Mouse (Mus musculus) MN1 (cell line): ENCODE measurements around the gene Cdh6.
A peak's percentile ranks its signal among the peaks of the same experiment; 100 is the strongest.

Source experiments
- DNase-seq: peaks from one replicate; pipeline ENCODE4 v3.0.0-alpha.2; 2016; ENCODE audit warnings: low spot score

The Cdh6 gene

DNA sequence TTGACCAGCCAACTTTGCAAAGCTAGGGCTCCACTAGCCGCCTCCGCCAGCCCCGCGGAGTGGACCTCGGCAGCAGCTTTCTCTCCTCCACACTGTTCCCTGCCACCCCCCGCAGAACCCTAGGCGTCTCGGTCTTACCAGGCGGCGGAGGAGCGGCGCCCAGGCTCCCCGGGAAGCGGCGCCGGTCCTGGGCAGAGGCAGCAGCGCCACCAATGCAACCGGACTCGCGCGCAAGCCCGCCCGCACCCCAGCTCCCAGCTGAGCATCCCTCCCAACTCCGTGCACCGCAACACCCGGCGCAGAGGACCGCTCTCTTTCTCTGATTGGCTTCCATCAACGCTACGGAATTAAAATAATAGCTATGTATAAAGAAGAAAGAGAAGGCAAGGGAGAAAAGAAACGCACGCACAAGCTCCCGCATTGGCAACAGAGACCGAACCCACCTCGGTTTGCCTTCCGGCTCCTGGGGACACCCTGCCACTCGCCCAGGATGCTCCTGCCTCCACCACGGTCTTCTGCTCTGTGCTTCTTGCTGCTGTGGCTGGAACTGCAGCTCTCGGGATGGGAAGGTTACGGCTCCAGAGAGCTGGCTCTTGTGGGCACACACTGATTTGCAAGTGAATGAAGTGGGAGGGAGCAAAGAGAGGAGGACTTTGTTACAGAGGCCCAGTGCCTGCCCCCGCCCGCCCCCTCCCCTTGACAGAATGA, at the start of gene Cdh6:
Gene Cdh6 (minus strand): TSS at position 605 of the 708 bp plus-strand sequence.
- peak; percentile 71 for DNase-seq

DNA sequence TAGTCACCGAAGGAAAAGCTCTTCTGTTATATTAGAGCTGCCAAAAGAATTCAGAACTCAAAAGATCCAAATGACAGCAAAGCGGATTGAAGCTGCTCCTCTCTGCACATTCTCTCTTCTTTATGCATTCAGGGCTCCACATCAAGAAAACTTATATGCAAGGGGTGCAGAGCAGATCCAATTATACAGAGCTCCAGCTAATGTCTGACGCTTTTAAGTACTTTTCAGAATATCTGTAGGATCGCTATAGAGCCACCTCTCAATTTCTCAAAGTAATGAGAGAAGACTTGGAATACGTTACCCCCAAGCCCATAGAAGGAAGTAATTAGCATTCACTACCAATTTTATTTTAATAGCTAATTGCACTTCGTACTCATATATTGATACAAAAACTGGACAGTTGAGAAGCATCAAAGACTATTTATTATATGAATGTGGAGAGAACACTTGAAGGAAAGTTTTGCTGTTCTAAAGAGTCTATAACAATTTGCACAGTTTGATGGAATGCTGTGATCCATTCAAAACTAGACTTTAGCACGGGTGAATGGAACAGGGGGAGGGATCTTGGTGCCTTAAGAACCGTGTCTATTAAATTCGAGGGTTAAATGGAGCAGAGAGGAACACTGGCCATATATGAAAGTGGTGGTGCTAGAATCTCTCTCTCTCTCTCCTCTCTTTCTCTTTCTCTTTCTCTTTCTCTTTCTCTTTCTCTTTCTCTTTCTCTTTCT, 46.4 kb upstream of the Cdh6 start:
- DNase-seq: no peak

DNA sequence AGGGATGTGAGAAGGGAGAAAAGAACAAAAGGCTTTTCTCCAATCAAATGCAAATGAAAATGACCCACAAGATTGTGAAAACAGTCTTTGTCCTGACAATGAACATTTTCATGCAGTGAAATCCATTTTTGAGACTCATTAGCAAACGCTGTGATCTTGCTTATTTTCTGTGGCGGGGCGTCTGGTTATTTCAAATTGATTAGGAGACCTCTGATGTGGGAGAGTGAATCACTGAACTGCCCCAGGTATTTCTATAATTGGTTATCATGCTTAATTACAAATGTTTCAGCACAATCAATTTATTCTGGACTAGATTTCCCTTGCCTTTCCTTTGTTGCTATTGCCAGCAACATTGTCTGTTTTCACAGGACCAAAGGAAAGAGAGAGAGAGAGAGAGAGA, 44.3 kb upstream of the Cdh6 start:
- DNase-seq: no peak

DNA sequence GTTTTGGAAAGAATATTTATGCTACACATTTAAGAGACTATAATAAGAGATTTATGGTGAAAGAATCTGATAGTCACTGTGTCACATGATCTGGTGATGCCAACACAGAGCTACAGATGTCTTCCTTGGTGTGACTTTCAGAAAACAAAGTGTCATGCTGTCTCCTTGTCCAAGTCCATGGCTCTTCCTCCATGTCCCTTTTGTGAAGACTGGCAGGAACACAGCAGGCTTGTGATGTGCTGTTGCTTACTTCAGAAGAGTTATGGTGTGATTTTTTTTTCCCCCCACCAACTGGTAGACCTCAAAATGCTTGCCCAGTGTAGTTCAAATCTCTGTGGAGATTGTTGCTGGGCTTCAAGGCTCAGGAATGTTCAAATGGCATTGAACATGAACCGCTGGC, 43.7 kb upstream of the Cdh6 start:
- DNase-seq: no peak

DNA sequence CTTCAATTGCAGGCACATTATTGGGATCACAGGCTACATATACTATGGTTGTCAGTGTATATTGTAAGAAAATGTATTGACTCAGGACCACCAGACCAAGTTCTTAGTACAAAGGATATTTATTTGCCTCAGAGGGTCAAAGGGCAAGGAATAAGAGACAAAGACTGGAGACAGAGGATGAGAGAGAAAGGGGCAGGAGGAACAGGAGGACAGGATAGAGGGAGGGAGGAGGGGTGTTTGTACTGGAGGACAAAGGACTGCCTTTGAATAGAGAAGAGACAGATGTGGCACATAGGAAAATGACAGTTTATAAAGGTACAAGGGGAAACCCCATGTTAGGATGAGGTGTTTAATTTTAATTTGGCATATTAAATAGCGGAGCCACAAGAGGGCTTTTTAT, 39.5 kb upstream of the Cdh6 start:
- no peak for DNase-seq

DNA sequence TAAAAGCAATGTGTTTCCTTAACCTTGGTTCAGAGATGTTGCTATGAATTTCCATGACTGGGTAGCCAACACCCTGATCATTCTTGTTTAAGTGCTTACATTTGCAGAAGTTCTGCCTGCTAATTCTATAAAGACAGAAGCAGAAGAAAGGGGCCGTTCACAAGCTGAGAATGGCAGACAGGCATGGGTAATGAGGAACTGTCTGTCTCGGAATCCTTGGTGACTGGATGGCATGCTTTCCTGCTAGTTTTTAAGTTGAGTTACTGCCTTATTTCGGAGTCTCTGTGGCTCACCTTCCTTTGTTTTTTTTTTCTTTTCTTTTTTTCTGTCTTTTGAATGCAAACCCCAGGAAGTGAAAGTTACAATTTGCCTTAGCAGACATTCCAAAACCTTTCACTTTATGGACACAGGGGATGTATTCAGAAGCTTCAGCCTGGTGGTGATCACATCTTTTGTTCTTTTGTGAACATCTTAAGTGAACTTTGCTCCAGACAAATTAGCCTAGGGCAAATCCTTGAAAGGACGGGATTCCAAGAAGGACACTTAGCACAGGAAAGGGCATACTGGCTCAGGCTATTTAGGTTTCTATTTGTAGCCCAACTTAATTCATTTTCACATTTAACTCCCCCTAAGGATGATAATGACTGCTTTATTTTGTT, 38.7 kb upstream of the Cdh6 start:
- no peak for DNase-seq

DNA sequence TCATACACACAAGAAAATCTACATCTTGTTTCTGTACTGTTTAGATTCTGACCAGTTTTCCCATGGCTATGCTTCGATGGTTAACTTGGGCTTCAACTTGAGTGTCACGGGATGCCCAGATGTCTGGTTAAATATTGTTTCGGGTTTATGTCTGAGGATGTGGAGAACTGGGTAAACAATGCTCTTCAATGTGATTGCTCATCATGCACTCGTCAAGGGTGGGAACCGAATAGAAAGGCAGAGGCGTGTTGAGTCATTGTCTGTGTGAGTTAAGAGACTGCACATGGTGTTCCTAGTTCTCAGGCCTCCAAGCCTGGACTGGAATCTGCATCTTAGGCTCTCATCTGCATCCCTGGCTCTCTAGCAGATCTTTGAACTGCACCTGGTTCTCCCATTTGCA, 36.7 kb upstream of the Cdh6 start:
- no peak for DNase-seq

DNA sequence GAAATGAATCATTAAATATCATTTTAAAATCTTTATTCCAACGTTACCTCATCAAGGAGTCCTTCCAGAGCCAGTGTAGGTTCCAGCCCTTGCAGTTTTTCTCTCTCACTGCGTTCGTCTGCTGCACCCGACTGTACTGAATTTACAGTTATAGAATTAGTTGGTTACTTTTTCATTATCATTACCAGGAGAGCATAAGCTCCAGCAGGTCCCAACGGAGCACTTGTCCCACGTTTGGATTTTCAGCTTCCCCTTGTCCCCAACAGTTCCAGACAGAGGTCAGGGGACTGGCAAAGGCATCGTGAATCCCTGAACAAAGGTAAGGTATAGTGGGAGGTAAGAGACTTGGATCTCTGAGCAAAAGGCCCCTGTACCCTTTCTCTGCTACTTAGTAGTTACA, 35.2 kb upstream of the Cdh6 start:
- no peak for DNase-seq

DNA sequence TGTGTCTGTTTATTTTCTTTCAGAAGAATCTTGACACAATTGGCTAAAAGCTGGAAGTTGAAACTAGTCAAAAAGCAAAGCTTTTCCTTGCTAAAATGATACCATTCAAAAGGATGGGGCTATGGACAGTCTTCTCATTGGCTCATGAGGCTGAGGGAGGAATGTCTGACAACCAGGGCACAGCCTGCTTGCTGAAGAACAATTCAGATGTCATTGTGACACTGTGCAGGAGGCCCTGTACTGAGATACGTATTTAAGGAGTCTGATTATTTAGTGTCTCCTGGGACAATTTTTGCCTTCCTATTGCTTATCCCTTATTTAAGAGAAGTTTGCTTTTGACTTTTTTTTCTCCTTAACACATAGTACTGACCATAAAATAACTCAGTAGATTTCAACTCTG, 22.8 kb upstream of the Cdh6 start:
- peak; percentile 36 for DNase-seq

DNA sequence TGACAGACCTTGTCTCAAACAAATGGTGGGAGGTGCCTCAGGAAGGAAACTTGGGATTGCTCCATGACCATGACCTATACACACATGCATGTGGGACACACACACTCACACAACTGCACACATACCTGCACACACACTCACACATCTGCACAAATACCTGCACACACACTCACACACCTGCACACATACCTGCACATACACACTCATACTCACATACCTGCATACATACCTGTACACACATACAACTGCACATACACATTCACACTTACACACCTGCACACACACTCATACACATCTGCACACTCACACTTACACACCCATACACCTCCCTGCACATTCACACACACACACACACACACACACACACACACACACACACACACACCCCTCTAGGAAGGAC, 20.6 kb upstream of the Cdh6 start:
- no peak for DNase-seq

DNA sequence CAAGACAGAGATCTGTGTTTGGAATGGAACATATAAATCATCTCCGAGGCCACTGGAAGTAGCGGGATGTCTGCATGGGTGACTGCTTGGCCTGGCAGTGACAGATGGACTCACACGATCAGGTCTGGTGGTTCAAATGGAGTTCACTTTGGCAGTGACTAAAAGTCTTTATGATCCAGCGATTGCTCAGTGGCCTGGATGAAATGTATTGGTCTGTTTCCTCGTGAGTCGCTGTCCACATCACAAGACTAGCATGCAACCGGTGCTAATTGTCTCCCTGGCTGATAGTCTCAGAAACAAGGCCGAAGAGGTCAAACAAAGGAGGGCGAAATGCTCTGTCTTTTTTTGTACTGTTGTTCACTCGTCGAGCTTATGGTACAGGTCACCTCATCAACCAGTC, 19.6 kb upstream of the Cdh6 start:
- no peak for DNase-seq

DNA sequence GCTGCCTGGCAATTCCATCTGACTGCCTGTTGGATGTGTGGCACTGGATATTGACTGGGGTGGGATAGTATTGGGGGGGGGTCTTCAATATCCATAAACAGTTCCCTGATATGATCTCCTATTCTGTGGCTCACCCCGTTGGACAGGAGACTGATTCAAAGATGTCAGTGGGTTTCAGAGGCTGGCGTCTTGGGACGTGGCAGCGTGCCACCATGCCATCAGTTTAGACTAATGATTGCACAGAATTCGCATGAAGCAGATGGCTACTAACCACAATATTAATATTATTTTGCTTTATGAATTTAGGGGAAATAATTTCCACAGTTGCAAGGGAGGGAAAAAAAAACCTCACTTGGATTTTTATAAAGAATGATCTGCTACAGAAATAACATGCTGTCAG, 10.2 kb upstream of the Cdh6 start:
- DNase-seq: no peak

DNA sequence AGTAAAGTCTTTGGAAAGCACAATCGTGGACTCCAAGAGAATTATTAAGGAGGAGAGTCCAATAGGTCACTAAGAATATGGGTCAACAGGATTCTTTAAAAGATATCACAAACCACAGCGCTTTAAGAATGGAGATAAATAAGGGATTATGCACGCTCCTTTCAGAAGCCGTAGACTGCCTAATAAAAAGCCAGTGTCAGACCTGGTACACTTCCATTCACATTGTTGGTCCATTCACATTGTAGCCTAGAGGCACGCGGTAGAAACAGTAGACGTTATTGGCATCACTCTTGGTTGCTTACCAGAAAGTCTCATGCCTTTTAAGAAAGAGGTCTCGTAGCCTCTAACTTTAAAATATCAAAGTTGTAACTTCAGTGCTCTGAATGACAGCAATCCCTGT, 8.0 kb upstream of the Cdh6 start:
- no peak for DNase-seq

DNA sequence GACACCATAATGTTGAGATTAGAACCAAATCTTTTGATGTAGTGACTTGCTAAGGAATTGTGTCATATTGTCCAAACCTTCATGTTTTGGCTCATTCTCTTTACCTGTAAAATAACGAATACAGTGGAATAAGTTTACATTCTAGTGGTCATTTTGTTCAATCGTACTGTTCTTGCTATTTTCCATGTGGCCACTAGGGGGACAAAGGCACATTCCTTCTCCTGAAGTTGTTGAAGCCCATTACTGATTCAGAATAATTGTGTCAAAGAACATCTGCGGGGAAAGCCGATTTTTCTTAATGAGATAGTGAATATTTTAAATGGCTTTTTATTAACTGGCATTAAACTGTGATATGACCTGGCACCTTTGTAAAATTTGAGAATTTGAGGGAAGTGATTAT, 7.5 kb upstream of the Cdh6 start:
- DNase-seq: peak; percentile 27

DNA sequence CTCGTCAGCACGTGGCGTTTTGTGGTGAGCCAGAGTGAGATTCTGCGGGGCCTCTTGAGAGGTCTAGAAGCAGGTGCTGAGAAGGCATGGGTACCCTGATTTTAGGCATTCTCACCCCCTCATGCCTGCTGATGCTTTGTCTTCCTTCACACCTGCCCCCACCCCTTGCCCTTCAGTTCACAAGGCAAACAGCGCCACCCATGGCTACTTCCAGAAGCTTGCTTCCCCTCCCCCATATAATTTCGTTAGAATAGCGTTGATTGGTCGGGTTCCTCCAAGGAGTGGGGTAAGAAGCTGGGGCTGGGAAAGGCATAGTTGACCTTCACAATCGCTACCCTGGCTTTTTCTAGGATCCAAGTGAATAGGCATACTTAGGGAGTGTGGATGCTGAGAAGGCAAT, 2.5 kb upstream of the Cdh6 start:
- no peak for DNase-seq

DNA sequence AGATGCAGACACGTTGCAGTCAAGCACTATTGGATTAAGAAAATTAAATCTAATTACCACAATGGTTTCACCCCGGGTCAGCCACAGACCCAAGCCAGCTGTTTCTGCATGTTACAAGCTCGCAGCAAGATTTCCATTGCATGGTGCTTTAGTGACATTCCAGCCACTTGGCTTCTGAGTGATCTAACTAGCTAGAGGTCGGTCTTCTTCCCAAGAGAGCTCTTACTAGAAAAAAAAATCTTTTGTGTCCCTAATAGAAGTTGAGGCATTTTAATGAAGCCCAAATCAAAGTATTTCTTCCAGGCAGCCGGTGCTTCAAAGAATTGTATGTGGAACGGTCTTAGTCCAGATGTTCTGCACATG, 1.1 kb upstream of the Cdh6 start:
- peak; percentile 77 for DNase-seq

DNA sequence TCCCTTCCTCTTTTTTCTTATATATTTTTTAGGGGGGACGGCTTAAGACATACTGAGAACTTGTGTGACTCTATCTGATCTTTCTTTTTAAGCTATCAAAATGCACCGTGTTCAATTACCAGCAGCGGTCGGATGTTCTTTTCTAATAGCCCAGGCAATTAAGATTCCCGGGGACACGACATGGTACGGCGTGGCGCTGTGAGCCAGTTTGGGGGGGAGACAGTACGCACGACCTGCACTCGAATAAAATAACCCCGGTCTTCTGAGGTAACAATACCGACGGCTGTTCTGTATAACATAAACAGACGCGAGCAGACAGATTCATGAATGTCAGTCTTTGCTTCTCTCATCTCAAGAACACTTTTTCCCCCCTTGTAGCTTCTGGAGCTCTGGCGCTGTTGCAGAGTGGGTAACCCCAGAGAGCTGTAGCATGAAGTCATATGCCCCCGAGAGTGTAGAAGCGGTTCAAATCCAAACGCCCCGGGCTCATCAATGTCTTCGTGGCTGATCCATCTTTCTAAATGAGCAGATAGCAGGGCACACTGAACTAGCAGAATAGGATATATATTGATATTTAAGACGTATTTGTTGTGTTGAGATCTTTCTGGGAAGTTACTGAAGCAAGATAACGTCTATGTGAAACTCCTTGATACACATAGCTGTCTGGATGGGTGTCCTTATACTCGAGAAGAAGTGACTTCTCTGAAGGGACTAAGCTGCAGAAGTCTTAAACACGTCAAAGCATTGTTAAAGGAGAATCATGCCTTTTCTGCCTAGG, 554 bp upstream of the Cdh6 start:
- no peak for DNase-seq

DNA sequence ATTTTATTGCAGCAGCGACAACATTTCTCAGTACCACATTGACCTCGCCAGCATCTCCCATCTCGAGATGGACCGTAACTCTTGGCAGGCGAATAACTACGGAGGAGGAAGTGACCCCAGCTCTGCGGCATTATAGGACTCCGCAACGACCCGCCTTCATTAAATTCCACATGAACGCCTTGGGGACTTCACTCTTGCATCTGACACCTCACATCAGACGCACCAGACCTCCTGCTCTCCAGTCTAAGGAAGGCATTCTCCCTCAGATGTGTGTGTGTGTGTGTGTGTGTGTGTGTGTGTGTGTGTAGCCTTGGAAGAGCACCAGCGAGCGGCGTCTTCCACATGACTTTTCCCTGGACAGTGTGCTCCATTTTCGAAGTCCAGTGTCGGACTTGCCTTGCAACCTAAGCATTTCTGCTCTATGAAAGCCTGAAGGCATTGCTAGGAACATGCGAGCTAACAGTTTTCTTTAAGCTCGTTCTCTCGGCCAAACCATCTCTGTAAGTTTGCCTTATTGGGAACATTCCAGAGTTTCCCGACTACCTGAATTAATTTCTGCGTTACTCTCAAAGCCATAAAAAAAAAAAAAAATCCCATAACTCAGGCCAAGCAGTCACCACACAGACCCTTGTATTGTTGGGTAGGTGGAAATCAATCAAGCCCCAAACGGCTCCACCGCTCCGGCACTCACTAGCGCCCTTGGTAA, 957 bp downstream of the Cdh6 start:
- DNase-seq: peak; percentile 23

DNA sequence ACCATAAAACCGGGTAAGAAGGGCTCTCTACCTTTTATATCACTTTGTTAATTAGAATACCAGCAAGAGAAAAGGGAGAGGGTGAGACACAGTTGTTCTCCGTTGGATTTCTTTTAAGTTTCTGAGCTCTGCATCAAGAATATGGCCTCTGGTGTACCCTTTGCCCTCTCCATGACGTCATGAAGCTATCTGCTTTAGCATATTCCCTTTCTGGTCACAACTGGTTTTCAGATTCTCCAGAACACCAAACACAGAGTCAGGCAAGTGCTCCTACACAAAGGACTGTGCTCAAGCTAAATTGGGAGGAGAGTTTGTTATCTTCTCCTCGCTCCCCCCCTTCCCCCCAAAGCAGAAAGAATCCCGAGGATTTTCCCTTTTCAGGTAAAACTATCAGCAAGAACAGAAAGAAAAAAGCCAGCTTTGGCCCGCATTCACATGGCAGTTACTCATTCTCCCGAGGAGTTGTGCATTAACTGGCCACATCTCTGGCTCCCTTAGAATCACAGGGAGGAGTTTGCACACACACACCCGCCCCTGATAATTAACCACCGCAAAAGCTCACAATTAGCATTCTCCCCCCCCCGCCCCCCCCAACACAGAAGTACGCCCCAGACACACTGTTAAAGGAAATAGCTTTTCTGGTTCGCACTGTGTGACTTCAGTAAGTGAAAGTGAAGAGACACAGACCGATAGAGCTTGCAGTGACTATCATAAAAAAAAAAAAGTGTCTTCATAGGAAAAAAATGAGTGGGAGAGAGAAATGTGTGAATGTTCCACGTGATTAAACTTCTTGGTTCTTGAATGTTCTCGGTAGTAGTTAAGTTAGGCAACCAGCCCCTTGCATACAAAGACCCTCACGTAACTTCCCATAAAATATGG, 1.8 kb downstream of the Cdh6 start:
- no peak for DNase-seq

DNA sequence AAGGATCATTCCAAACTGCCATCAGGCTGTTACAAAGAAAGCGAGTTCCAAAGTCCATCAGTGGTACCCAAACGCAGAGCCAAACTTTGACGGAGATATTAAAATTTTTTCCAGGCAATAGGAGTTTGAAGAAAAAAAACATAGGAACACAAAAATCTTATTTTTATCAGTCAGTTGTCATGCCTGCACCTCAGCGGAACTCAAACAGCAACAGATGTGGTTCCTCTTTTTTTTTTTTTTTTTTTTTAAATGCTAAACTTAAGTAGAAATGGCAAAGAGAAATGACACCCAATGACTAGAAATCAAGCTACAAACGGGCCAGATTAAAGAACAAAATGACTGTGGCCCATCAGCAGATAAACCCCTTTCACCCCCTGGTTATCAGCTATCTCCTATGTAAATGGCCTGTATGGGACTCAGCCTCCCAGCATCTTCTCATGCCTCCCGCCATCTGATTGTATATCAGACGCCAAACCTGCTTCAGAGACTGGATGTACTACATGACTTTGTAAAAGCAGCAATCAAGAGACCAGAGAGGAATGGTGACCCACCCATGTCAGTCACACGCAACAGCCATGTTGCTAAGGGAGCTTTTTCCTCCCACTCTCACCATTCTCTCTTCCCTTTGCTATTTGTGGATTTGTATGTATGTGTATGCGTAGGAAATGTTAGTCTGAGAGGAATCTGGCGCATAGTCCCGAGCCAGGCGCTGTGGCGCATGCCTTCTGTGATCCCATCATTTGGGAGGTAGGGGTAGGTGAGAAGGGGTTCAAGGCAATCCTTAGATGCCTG, 8.2 kb downstream of the Cdh6 start:
- no peak for DNase-seq
